Mouse (Mus musculus) bone marrow, adult 2 months (tissue): ENCODE measurements around the gene Rps19. TPM values are rescaled to one million over a fixed set of nuclear protein-coding genes. Genes with fewer than 3 reads are reported as not detected.

Experiments used
- H3K27ac ChIP-seq: fragments of 200-500 bp; 2 replicates; pipeline ENCODE4 v1.5.1; 2012; ENCODE audit warnings: low read depth, mild to moderate bottlenecking, control low read depth, inconsistent platforms, low read length; ENCODE audit not compliant: control insufficient read depth, poor library complexity, insufficient read depth
- H3K4me1 ChIP-seq: fragments of 200-500 bp; 2 replicates; pipeline ENCODE4 v1.6.1; 2011; ENCODE audit warnings: low read length; ENCODE audit not compliant: control insufficient read depth, insufficient read depth
- H3K4me3 ChIP-seq: fragments of 200-500 bp; replicated peaks from 2 replicates; pipeline ENCODE3; 2011; ENCODE audit warnings: mild to moderate bottlenecking, low read depth, low read length, control low read depth; ENCODE audit not compliant: control insufficient read depth
- CTCF ChIP-seq: fragments of 200-500 bp; IDR thresholded peaks from 2 replicates; pipeline ENCODE4 v1.5.1; 2011; ENCODE audit warnings: low read length, control low read depth; ENCODE audit not compliant: control insufficient read depth, insufficient read depth
- POLR2A ChIP-seq: fragments of 200-500 bp; IDR thresholded peaks from 2 replicates; pipeline ENCODE4 v1.6.1; 2011; ENCODE audit warnings: low read depth, mild to moderate bottlenecking, control low read depth, low read length, borderline replicate concordance; ENCODE audit not compliant: control insufficient read depth
- WGBS: fragments of 180-500 bp; shearing (Covaris S2); methylation state at CpG from one replicate; pipeline ENCODE4 v1.1.7; 2018; 5-methylcytosine and 5-hydroxymethylcytosine counted together
- polyA plus RNA-seq: library from polyadenylated mRNA; stranded (reverse); fragments of >200 nt; gene quantifications from 2 replicates; pipeline ENCODE4 v1.2.4, GENCODE M21; 2011; ENCODE audit warnings: low replicate concordance; ENCODE audit not compliant: missing spikeins, insufficient read depth, insufficient read length

Gene Rps19
- polyA plus RNA-seq, 1 experiment, result 1,228 TPM

DNA sequence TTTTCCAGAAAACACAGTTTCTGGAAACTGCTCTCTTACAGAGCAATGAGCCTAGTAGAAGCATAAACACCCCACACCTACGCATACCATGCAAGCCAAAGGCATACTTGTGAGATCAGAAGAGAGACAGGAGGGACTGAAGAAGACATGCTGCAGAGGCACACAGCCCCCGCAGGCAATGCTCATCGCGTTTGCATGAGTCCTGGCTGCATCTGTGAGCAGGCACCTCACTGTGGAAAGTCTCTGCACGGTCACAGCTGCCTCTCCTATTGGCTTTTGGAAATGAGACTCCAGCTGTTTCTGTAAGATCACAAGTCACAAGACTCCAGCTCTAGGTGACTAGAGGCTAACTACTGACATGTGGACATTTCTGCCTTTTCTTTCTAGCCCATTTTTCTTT lies 34.0 kb upstream of the Rps19 start:
- Histone ChIP-seq H3K4me3 (no peak overlapping the region), H3K4me1 (peaks cover 6% of the 10 kb centered on the region), H3K27ac (no peak overlapping the region)
- 45% methylated on average over 5 of the region's 5 CpGs for WGBS
- TF ChIP-seq POLR2A, result no peak
- no peak for TF ChIP-seq CTCF

GRCm38 (mm10) chr7:24850899-24851303 lies 33.3 kb upstream of the Rps19 start:
- Histone ChIP-seq H3K4me3 (peak overlapping the region; percentile 14), H3K4me1 (peaks cover 4% of the 10 kb centered on the region), H3K27ac (0 out of 2 replicates have a peak overlapping the region, but pooled peaks have one; percentile 43)
- 7% methylated on average over 6 of the region's 6 CpGs for WGBS
- no peak for TF ChIP-seq POLR2A
- no peak for TF ChIP-seq CTCF

- peak overlapping the region; percentile 40 for H3K27ac ChIP-seq
- H3K4me1 ChIP-seq, result peaks cover 4% of the 10 kb centered on the region
Observed at GRCm38 (mm10) chr7:24851596-24852325, 32.4 kb upstream of the Rps19 start.

GRCm38 (mm10) chr7:24852557-24853232 lies 31.5 kb upstream of the Rps19 start:
- Histone ChIP-seq H3K27ac (peak overlapping the region; percentile 40), H3K4me1 (peaks cover 4% of the 10 kb centered on the region), H3K4me3 (no peak overlapping the region)
- WGBS, result 38% methylated on average over 8 of the region's 8 CpGs
- TF ChIP-seq POLR2A (no peak), CTCF (no peak)

More at GRCm38 (mm10) chr7:24851596-24852325, 32.4 kb upstream of the Rps19 start:
- H3K4me3 ChIP-seq, result no peak overlapping the region
- WGBS, result 73% methylated on average over 5 of the region's 5 CpGs
- TF ChIP-seq CTCF, result no peak

DNA sequence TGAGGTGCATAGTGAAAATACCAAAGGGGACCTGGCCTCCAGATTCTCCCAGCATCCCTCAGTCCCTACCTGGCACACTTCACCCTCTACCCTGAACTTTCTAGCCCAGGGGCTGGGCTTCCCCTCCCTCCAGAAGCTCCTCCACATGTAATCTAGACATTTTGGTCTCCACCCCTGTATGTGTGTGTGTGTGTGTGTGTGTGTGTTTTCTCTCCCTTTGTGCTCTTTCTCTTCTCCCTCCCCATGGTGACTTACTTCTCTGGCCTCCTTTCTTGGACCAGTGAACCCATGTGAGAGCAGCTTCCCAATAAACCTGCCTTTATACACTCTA lies 31.0 kb upstream of the Rps19 start:
- H3K27ac ChIP-seq, result peak overlapping the region; percentile 18; the same call in 1 of the 2 replicates
- TF ChIP-seq CTCF (no peak), POLR2A (no peak)
- peaks cover 4% of the 10 kb centered on the region for H3K4me1 ChIP-seq
- no peak overlapping the region for H3K4me3 ChIP-seq

GRCm38 (mm10) chr7:24853695-24854094 lies 30.5 kb upstream of the Rps19 start:
- no peak overlapping the region for H3K4me3 ChIP-seq
- H3K27ac ChIP-seq, result peak overlapping the region; percentile 13; the same call in 1 of the 2 replicates
- 58% methylated on average over 7 of the region's 7 CpGs for WGBS
- no peak for TF ChIP-seq POLR2A
- TF ChIP-seq CTCF, result no peak
- H3K4me1 ChIP-seq, result peaks cover 4% of the 10 kb centered on the region

DNA sequence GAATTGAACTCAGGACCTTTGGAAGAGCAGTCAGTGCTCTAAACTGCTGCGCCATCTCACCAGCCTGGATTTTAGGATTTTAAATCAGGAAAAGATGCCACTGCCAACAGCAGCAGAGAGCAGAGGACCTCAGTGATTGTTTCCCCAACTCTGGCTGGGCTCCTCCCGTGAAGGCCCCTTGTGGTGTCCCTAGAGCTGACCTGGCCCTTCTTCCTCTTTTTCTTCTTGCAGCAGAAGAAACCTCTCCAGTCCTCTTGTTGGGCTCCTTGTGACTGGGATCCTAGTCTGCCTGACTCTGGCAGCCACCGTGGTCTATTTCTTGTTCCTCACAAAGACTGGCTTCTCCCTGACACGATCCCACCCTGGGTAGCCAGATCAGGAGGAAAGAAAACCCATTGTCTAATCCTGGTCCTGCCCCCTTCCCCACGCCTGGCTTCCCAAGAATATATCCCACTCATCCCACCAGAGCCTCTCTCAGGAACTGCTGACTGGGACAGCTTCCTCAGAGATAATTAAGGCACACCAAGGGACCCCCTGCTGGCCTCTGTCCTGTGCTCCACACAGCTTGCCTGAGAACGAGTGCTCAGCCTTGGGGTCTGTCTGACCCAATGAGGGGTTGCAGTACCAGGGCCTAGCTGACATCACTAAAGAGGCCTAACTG lies 27.6 kb upstream of the Rps19 start:
- WGBS, result 37% methylated on average over 6 of the region's 6 CpGs
- Histone ChIP-seq H3K4me3 (no peak overlapping the region), H3K4me1 (peaks cover 2% of the 10 kb centered on the region; the same call in 1 of the 2 replicates), H3K27ac (no peak overlapping the region)
- TF ChIP-seq CTCF (no peak), POLR2A (no peak)

DNA sequence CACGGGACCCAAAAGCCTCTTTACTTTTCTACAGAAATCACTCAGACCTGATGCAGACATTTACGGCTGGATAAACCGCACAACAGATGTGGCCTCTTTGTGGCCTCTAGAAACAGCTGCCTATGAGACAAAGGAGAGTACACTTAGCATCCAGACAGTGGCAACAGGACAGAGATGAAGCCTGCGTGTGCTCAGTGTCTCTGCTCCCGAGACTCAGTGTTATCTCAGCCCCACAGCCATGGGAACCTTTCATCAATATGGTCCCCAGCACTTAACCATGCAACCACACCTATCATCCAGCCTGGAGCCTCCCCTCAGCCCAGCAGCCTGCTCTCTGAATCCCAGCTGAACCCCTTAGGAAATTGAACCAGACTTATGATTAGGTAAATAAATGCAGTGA lies 24.9 kb upstream of the Rps19 start:
- H3K4me1 ChIP-seq, result no peaks in the 10 kb centered on the region; the same call in none of the 2 replicates
- no peak overlapping the region for H3K27ac ChIP-seq
- TF ChIP-seq POLR2A (no peak), CTCF (no peak)
- WGBS, result 75% methylated on average over 5 of the region's 5 CpGs
- H3K4me3 ChIP-seq, result no peak overlapping the region
